Mouse (Mus musculus) stomach, embryonic 14.5 days (tissue): ENCODE results near the gene Dazap1. TPM values are rescaled to one million over a fixed set of nuclear protein-coding genes. Genes with fewer than 3 reads are reported as not detected.

Experiments
- ATAC-seq: fragments of 200-750 bp; cut with Nextera tagmentation; 2 replicates; pipeline ENCODE4 v1.8.0; 2017; ENCODE audit warnings: low read depth, moderate TSS enrichment; ENCODE audit not compliant: insufficient number of reproducible peaks, insufficient read depth, low FRiP score
- H3K27ac ChIP-seq: fragments of 300-500 bp; sonication (generic); 2 replicates; pipeline ENCODE4 v1.5.1; 2014; ENCODE audit warnings: mild to moderate bottlenecking, low read length, moderate library complexity, mixed read lengths
- H3K27me3 ChIP-seq: fragments of 300-500 bp; sonication (generic); 2 replicates; pipeline ENCODE4 v1.6.1; 2014; ENCODE audit warnings: low read length, control low read depth, mixed read lengths; ENCODE audit not compliant: control insufficient read depth, insufficient read depth
- H3K36me3 ChIP-seq: fragments of 300-500 bp; sonication (generic); 2 replicates; pipeline ENCODE4 v1.6.1; 2014; ENCODE audit warnings: mild to moderate bottlenecking, control low read depth, low read length, moderate library complexity, mixed read lengths; ENCODE audit not compliant: control insufficient read depth, insufficient read depth
- H3K4me1 ChIP-seq: fragments of 300-500 bp; sonication (generic); 2 replicates; pipeline ENCODE4 v1.6.1; 2014; ENCODE audit warnings: low read length, control low read depth, mixed read lengths; ENCODE audit not compliant: control insufficient read depth, insufficient read depth
- H3K4me2 ChIP-seq: fragments of 300-500 bp; sonication (generic); replicated peaks from 2 replicates; pipeline ENCODE4 v1.6.1; 2014; ENCODE audit warnings: low read depth, low read length, control low read depth
- H3K4me3 ChIP-seq: fragments of 300-500 bp; sonication (generic); 2 replicates; pipeline ENCODE4 v1.5.1; 2014; ENCODE audit warnings: low read depth, low read length, control low read depth
- H3K9ac ChIP-seq: fragments of 300-500 bp; sonication (generic); replicated peaks from 2 replicates; pipeline ENCODE4 v1.6.1; 2014; ENCODE audit warnings: low read depth, mild to moderate bottlenecking, control low read depth, low read length, moderate library complexity, mixed read lengths
- H3K9me3 ChIP-seq: fragments of 300-500 bp; sonication (generic); 2 replicates; pipeline ENCODE4 v1.6.1; 2016; ENCODE audit warnings: low read depth, low read length, control low read depth; ENCODE audit not compliant: control insufficient read depth
- WGBS: fragments of 180-500 bp; shearing (Covaris S2); extraction: QIAGEN DNeasy Blood & Tissue Kit; methylation state at CpG from one replicate; pipeline ENCODE4 v1.1.7; 2014; 5-methylcytosine and 5-hydroxymethylcytosine counted together
- polyA plus RNA-seq: library from polyadenylated mRNA; unstranded; fragments of >200 nt; fragmentation: Nextera tagmentation; extraction: Ambion mirVana; gene quantifications from 2 replicates; pipeline ENCODE4 v1.2.1, GENCODE M21; 2014

The Dazap1 gene
- polyA plus RNA-seq, 1 experiment from 2014 or later = 51.3 TPM

- Histone ChIP-seq H3K9me3 (no peaks in the 10 kb centered on the region), H3K36me3 (no peaks in the 10 kb centered on the region), H3K4me1 (peaks cover 12% of the 10 kb centered on the region; the same call in 1 of the 2 replicates), H3K27ac (no peak overlapping the region), H3K4me3 (no peak overlapping the region), H3K27me3 (peaks cover 45% of the 10 kb centered on the region), H3K4me2 (no peak overlapping the region), H3K9ac (no peak overlapping the region)
- 36% methylated on average over 11 of the region's 11 CpGs for WGBS
- no peak for ATAC-seq
Measured at GRCm38 (mm10) chr10:80300672-80301181, 39.4 kb downstream of the Dazap1 start.

DNA sequence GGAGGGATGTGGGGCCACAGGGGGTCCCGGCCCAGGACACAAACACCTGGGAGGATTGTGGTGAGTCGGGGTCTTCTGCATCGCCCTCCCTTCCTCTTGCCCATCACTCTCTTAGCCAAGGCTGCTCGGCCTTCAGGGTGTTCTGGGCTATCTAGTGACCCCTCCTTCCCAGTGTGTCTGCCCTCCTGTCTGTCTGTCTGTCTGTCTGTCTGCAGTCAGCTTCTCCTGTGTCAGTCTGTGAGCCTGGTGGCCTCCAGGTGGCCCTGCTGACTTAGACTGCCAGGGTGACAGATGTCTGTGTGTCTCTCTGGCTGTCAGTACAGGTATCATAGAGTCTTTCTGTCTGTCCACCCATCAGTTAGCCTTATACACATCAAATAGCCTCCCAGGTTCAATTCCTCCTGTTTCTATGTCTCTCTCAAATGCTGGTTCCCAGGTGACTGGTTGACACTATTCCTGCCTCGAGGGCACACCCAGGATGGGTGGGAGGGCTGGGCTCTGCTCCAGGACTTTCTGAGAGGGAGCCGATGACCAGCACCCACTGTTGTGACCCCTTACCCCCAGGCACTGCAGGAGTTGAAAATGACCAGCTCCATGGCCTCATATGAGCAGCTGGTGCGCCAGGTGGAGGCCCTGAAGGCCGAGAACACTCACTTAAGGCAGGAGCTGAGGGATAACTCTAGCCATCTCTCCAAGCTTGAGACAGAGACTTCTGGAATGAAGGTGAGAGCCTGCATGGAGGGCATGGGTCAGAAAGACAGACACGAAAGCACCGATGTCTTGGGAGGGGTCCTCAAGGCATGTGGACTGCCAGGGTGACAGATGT, 40.2 kb downstream of the Dazap1 start:
- Histone ChIP-seq H3K4me2 (no peak overlapping the region), H3K4me1 (peaks cover 8% of the 10 kb centered on the region; the same call in 1 of the 2 replicates), H3K27ac (no peak overlapping the region)

DNA sequence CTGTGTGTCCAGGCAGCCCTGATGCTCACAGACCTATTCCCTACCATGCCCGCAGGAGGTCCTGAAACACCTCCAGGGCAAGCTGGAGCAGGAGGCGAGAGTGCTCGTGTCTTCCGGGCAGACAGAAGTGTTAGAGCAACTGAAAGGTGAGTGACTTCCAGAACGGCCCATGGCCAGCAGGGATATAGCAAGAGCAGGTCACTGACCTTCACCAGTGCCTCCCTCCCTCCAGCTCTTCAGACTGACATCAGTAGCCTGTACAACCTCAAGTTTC, 40.7 kb downstream of the Dazap1 start:
- ATAC-seq = no peak
- 52% methylated on average over 5 of the region's 5 CpGs for WGBS
- Histone ChIP-seq H3K4me1 (peaks cover 8% of the 10 kb centered on the region; the same call in 1 of the 2 replicates), H3K4me2 (no peak overlapping the region; the same call in 1 of the 2 replicates), H3K9me3 (no peaks in the 10 kb centered on the region), H3K27ac (no peak overlapping the region), H3K4me3 (no peak overlapping the region), H3K36me3 (no peaks in the 10 kb centered on the region), H3K27me3 (peaks cover 45% of the 10 kb centered on the region), H3K9ac (no peak overlapping the region)

More for the DNA sequence above, 40.2 kb downstream of the Dazap1 start:
- ATAC-seq = no peak
- WGBS = 83% methylated on average over 10 of the region's 10 CpGs
- Histone ChIP-seq H3K36me3 (no peaks in the 10 kb centered on the region), H3K9me3 (no peaks in the 10 kb centered on the region), H3K4me3 (no peak overlapping the region), H3K27me3 (peaks cover 45% of the 10 kb centered on the region), H3K9ac (no peak overlapping the region; the same call in 1 of the 2 replicates)

GRCm38 (mm10) chr10:80302471-80302881, 41.2 kb downstream of the Dazap1 start:
- Histone ChIP-seq H3K27me3 (peaks cover 45% of the 10 kb centered on the region), H3K9me3 (no peaks in the 10 kb centered on the region), H3K4me2 (no peak overlapping the region; the same call in 1 of the 2 replicates), H3K27ac (no peak overlapping the region), H3K9ac (no peak overlapping the region), H3K36me3 (no peaks in the 10 kb centered on the region), H3K4me1 (peaks cover 8% of the 10 kb centered on the region; the same call in 1 of the 2 replicates), H3K4me3 (no peak overlapping the region)
- 0 out of 2 replicates have a peak, but pooled peaks have one; percentile 7 for ATAC-seq
- WGBS = 15% methylated on average over 9 of the region's 9 CpGs

DNA sequence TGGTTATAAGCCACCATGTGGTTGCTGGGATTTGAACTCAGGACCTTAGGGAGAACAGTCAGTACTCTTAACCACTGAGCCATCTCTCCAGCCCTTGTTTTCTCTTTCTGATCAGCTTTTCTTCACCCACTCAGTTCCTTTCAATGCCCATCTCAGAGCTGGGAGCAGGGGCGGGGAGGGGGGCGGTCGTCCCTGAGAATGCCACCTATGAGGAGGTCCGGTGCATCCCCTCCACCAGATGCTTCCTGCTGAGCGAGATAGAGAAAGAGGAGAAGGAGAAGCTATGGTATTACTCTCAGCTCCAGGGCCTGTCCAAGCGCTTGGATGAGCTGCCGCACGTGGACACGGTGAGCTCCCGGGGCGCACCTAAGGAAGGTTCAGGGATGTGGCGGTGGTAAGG, 43.2 kb downstream of the Dazap1 start:
- ATAC-seq = no peak
- Histone ChIP-seq H3K27me3 (peaks cover 31% of the 10 kb centered on the region), H3K4me2 (no peak overlapping the region), H3K4me1 (peaks cover 8% of the 10 kb centered on the region; the same call in 1 of the 2 replicates), H3K27ac (no peak overlapping the region), H3K9me3 (no peaks in the 10 kb centered on the region), H3K36me3 (no peaks in the 10 kb centered on the region), H3K9ac (no peak overlapping the region), H3K4me3 (no peak overlapping the region)
- 25% methylated on average over 12 of the region's 12 CpGs for WGBS

DNA sequence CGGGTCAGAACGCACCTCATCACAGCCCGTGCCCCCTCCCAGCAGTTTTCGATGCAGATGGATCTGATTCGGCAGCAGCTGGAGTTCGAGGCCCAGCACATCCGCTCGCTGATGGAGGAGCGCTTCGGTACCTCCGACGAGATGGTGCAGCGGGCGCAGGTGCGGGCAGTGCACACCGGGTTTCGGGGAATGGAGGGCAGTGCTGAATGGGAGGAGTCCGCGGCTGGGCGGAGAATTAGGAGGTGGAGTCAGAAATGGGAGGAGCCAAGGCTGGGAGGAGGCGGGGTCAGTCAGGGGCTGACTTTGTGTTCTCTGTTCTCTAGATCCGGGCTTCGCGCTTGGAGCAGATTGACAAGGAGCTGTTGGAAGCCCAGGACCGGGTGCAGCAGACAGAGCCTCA, 43.6 kb downstream of the Dazap1 start:
- WGBS = 9% methylated on average over 25 of the region's 25 CpGs
- no peak overlapping the region for H3K4me2 ChIP-seq
- peaks cover 27% of the 10 kb centered on the region for H3K27me3 ChIP-seq
- ATAC-seq = peak; percentile 24; the same call in 1 of the 2 replicates
- peaks cover 8% of the 10 kb centered on the region; the same call in 1 of the 2 replicates for H3K4me1 ChIP-seq
- H3K9ac ChIP-seq = no peak overlapping the region
- no peaks in the 10 kb centered on the region for H3K9me3 ChIP-seq
- H3K27ac ChIP-seq = no peak overlapping the region
- H3K4me3 ChIP-seq = no peak overlapping the region
- H3K36me3 ChIP-seq = no peaks in the 10 kb centered on the region

DNA sequence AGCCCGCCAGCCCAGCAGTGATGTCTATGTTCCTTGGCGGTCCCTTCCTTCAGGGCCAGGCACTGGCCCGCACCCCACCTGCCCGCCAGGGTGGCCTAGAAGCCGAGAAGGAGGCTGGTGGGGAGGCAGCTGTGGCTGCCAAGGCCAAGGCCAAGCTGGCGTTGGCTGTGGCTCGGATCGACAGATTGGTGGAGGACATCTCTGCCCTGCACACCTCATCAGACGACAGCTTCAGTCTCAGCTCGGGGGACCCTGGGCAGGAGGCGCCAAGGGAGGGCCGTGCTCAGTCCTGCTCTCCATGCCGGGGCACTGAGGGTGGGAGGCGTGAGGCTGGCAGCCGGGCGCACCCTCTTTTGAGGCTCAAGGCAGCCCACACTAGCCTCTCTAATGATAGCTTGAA, 50.3 kb downstream of the Dazap1 start:
- no peak for ATAC-seq
- H3K27ac ChIP-seq = no peak overlapping the region
- peaks cover 51% of the 10 kb centered on the region for H3K27me3 ChIP-seq
- WGBS = 79% methylated on average over 16 of the region's 16 CpGs
- H3K36me3 ChIP-seq = no peaks in the 10 kb centered on the region
- peaks cover 12% of the 10 kb centered on the region for H3K4me1 ChIP-seq
- H3K4me3 ChIP-seq = no peak overlapping the region
- no peak overlapping the region for H3K9ac ChIP-seq
- H3K4me2 ChIP-seq = no peak overlapping the region
- no peaks in the 10 kb centered on the region for H3K9me3 ChIP-seq

DNA sequence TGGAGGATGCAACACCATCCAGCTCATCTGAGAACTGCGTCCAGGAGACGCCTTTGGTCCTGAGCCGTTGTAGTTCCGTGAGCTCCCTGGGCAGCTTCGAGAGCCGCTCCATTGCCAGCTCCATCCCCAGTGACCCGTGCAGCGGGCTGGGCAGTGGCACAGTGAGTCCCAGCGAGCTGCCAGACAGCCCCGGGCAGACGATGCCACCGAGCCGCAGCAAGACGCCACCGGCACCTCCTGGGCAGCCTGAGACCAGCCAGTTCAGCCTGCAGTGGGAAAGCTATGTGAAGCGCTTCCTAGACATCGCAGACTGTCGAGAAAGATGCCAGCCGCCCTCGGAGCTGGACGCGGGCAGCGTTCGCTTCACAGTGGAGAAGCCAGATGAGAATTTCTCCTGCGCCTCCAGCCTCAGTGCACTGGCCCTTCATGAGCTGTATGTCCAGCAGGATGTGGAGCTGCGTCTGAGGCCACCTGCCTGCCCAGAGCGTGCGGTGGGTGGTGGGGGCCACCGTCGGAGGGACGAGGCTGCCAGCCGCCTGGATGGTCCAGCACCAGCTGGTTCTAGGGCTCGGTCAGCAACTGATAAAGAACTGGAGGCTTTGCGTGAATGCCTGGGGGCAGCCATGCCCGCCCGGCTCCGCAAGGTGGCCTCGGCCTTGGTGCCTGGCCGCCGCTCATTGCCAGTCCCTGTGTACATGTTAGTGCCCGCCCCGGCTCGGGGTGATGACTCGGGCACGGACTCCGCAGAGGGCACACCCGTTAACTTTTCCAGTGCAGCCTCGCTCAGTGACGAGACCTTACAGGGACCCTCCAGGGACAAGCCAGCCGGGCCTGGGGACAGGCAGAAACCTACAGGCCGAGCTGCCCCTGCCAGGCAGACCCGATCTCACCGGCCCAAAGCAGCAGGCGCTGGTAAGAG, 51.6 kb downstream of the Dazap1 start:
- no peak overlapping the region for H3K4me2 ChIP-seq
- H3K36me3 ChIP-seq = no peaks in the 10 kb centered on the region
- no peak overlapping the region for H3K27ac ChIP-seq
- H3K9ac ChIP-seq = no peak overlapping the region
- WGBS = 62% methylated on average over 54 of the region's 54 CpGs
- H3K27me3 ChIP-seq = peaks cover 57% of the 10 kb centered on the region
- H3K4me1 ChIP-seq = peaks cover 12% of the 10 kb centered on the region
- H3K9me3 ChIP-seq = no peaks in the 10 kb centered on the region
- H3K4me3 ChIP-seq = no peak overlapping the region
- no peak for ATAC-seq
